Mouse (Mus musculus): ENCODE data around the gene Cacnb3.
A peak's percentile ranks its signal among the peaks of the same experiment; 100 is the strongest.

DNA sequence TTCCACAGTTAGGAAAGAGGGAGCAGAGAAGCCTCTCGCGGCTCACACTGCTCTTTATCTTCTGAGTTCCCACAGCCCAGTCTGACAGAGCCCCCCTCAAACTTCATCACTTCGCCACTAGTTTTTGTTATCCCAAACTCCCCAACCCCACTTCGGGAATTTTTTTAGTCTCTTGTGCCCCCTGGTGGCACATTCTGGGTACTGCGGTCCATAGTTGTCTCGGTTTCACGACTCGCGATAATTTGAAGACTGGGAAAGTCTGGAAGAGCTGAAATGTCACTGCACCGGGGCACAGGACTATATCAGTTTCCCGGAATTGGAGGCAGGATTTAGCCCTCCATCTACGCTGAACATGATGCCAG lies 13.5 kb upstream of the Cacnb3 start:
- TF ChIP-seq CTCF (IDR thresholded peaks at IDR 0.05) (peak; percentile 87), EP300 (IDR thresholded peaks at IDR 0.05) (no peak)

Measured in lung, postnatal 0 days (tissue).